Mouse (Mus musculus): ENCODE measurements around the gene 9030612E09Rik.

- TF ChIP-seq CTCF (IDR thresholded peaks at IDR 0.05; ENCODE audit: low read depth) (no peak), EP300 (optimal IDR thresholded peaks at IDR 0.05) (no peak)
Measured at GRCm38 (mm10) chr10:43143173-43143572, 31.3 kb upstream of the 9030612E09Rik start.
